In genomic region chr11:7138370-7138769, GRCm38 (mm10) we compare ENCODE assay signal across 28 mouse cellular contexts. TPM values are rescaled to one million over a fixed set of nuclear protein-coding genes. Genes with fewer than 3 reads are reported as not detected.
"Had no signal": no experiment of that assay in that cellular context is flagged by ENCODE, and none has a peak within 500 bp of the region (broad histone marks: within the 10 kb centered on the region; RNA-seq: fewer than 3 reads in every experiment).

No protein-coding gene starts in this region.

- H3K4me2 ChIP-seq: limb, embryonic 13.5 days; lung, embryonic 15.5 days; midbrain, embryonic 11.5 days; midbrain, embryonic 15.5 days; neural tube, embryonic 12.5 days; neural tube, embryonic 15.5 days had no signal

- H3K4me3 ChIP-seq: layer of hippocampus, adult 2 months; limb, embryonic 10.5 days; limb, embryonic 13.5 days; lung, embryonic 15.5 days; megakaryocyte, embryonic 14.5 days; midbrain, embryonic 15.5 days; neural tube, embryonic 12.5 days; neural tube, embryonic 15.5 days had no signal

- H3K36me3 ChIP-seq: limb, embryonic 10.5 days; limb, embryonic 13.5 days; lung, embryonic 15.5 days; midbrain, embryonic 15.5 days; neural tube, embryonic 12.5 days had no signal

- H3K27me3 ChIP-seq: limb, embryonic 13.5 days; lung, embryonic 15.5 days; megakaryocyte, embryonic 14.5 days; midbrain, embryonic 15.5 days; neural tube, embryonic 12.5 days; neural tube, embryonic 15.5 days had no signal

- ATAC-seq: midbrain, embryonic 15.5 days had no signal

- H3K9me3 ChIP-seq: limb, embryonic 10.5 days; limb, embryonic 13.5 days; lung, embryonic 15.5 days; midbrain, embryonic 15.5 days; neural tube, embryonic 12.5 days; neural tube, embryonic 15.5 days had no signal

- H3K27ac ChIP-seq: kidney, postnatal 0 days; layer of hippocampus, adult 2 months; limb, embryonic 10.5 days; limb, embryonic 13.5 days; lung, embryonic 15.5 days; midbrain, embryonic 15.5 days; neural tube, embryonic 12.5 days; neural tube, embryonic 15.5 days; stomach, postnatal 0 days had no signal

- H3K9ac ChIP-seq: limb, embryonic 13.5 days; lung, embryonic 15.5 days; midbrain, embryonic 15.5 days; neural tube, embryonic 12.5 days; neural tube, embryonic 15.5 days had no signal

- H3K4me1 ChIP-seq: megakaryocyte, embryonic 14.5 days; midbrain, embryonic 15.5 days; neural tube, embryonic 12.5 days had no signal

- DNase-seq: kidney, adult 2 months; layer of hippocampus, adult 9-11 months; lung, adult 18-20 months; lung, postnatal 10 days; lung, postnatal 36 days; right cerebral cortex, adult 18-20 months; right cerebral cortex, postnatal 14 days; right cerebral cortex, postnatal 4 days; thymus, adult 2 months; thymus, postnatal 14 days; thymus, postnatal 4 days had no signal

RNA-seq across cellular contexts. Expression of gene Gm11985, which starts 50.0 kb away (rescaled TPM):
- total RNA-seq: layer of hippocampus, adult 2 months; layer of hippocampus, postnatal 25 days; left cerebral cortex, adult 18-20 months; left cerebral cortex, postnatal 25 days; liver, adult 2 months had no signal
- polyA plus RNA-seq: kidney, adult 2 months; kidney, embryonic 14.5 days; kidney, postnatal 0 days; large intestine, adult 2 months; limb, embryonic 10.5 days; liver, adult 2 months; lung, embryonic 15.5 days; midbrain, embryonic 11.5 days; midbrain, embryonic 15.5 days; neural tube, embryonic 12.5 days; neural tube, embryonic 15.5 days; stomach, postnatal 0 days; thymus, adult 2 months had no signal

RNA-seq across cellular contexts. Expression of gene Igfbp1, which starts 59.2 kb away (rescaled TPM):
- total RNA-seq: layer of hippocampus, postnatal 25 days; left cerebral cortex, adult 18-20 months; left cerebral cortex, postnatal 25 days had no signal
- polyA plus RNA-seq: midbrain, embryonic 15.5 days had no signal
